Mouse (Mus musculus) limb, embryonic 15.5 days (tissue): ENCODE measurements around the gene Paqr9. TPM values are rescaled to one million over a fixed set of nuclear protein-coding genes. Genes with fewer than 3 reads are reported as not detected.

Source experiments
- ATAC-seq: fragments of 200-750 bp; cut with Nextera tagmentation; 2 replicates; pipeline ENCODE4 v1.8.0; 2017; ENCODE audit warnings: low read depth, moderate TSS enrichment; ENCODE audit not compliant: insufficient number of reproducible peaks, low FRiP score, low TSS enrichment
- H3K27ac ChIP-seq: fragments of 300-500 bp; sonication (generic); 2 replicates; pipeline ENCODE4 v1.5.1; 2015; ENCODE audit warnings: moderate library complexity, mild to moderate bottlenecking, inconsistent platforms
- H3K27me3 ChIP-seq: fragments of 300-500 bp; sonication (generic); 2 replicates; pipeline ENCODE4 v1.6.1; 2015; ENCODE audit warnings: inconsistent platforms
- H3K36me3 ChIP-seq: fragments of 300-500 bp; sonication (generic); 2 replicates; pipeline ENCODE4 v1.6.1; 2015; ENCODE audit warnings: inconsistent platforms
- H3K4me1 ChIP-seq: fragments of 300-500 bp; sonication (generic); 2 replicates; pipeline ENCODE4 v1.6.1; 2015; ENCODE audit warnings: inconsistent platforms
- H3K4me2 ChIP-seq: fragments of 300-500 bp; sonication (generic); 2 replicates; pipeline ENCODE4 v1.6.1; 2015; ENCODE audit warnings: mild to moderate bottlenecking, inconsistent platforms
- H3K4me3 ChIP-seq: fragments of 300-500 bp; sonication (generic); 2 replicates; pipeline ENCODE4 v1.5.1; 2015; ENCODE audit warnings: mild to moderate bottlenecking, inconsistent platforms
- H3K9ac ChIP-seq: fragments of 300-500 bp; sonication (generic); 2 replicates; pipeline ENCODE4 v1.6.1; 2015; ENCODE audit warnings: inconsistent platforms
- H3K9me3 ChIP-seq: fragments of 300-500 bp; sonication (generic); 2 replicates; pipeline ENCODE4 v1.6.1; 2016; ENCODE audit warnings: inconsistent platforms
- WGBS: fragments of 180-500 bp; shearing (Covaris S2); methylation state at CpG from one replicate; pipeline ENCODE4 v1.1.7; 2015; 5-methylcytosine and 5-hydroxymethylcytosine counted together
- polyA plus RNA-seq: library from polyadenylated mRNA; unstranded; fragments of >200 nt; fragmentation: Nextera tagmentation; extraction: Ambion mirVana; gene quantifications from 2 replicates; pipeline ENCODE4 v1.2.1, GENCODE M21; 2015

The Paqr9 gene
- polyA plus RNA-seq, 1 experiment from 2014 or later = 0.15 TPM

DNA sequence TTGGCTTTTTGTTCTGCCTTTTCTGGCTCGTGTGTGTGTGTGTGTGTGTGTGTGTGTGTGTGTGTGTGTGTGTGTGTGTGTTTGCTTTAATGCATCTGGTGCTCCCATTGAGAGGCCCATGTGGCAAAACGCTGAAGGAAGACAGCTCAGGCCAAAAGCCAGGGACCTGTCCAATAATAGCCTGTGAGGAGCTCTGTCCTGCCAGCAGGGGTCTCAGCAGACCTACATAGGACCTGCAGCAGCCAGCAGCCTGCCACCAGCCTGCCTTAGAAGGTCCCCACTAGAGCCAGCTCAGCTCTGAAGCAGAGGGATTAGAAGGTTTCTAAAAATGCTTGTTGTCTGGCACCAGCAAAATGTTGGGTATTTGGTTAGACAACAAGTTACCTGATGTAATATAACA is 33.5 kb upstream of the Paqr9 start:
- Histone ChIP-seq H3K9ac (no peak overlapping the region), H3K4me2 (no peak overlapping the region), H3K27ac (no peak overlapping the region), H3K36me3 (no peaks in the 10 kb centered on the region), H3K4me1 (no peaks in the 10 kb centered on the region), H3K27me3 (no peaks in the 10 kb centered on the region), H3K9me3 (no peaks in the 10 kb centered on the region), H3K4me3 (no peak overlapping the region)
- 0 out of 2 replicates have a peak, but pooled peaks have one; percentile 55 for ATAC-seq
- 20% methylated on average over 2 of the region's 2 CpGs for WGBS

DNA sequence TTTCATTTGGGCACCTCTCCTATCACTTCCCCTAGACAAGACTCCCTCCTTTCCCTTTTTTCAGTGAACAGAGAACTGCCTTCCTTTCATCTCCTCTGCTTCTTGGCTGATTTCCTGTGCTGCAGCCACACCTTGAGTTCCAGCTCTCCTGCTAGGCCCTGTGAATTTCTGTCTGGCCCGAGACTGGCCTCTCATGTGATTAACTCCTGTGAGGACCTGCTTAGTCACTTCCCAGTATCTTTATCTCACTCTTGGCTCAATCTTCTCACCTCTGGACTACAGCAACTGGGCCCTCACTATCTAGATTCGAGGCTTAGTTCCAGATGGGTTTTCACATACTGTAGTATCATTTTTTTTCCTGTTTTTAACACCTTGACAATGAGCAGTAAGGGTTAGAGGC is 31.8 kb upstream of the Paqr9 start:
- WGBS = 31% methylated on average over 2 of the region's 2 CpGs
- H3K27me3 ChIP-seq = no peaks in the 10 kb centered on the region
- H3K36me3 ChIP-seq = no peaks in the 10 kb centered on the region
- H3K9me3 ChIP-seq = no peaks in the 10 kb centered on the region
- H3K9ac ChIP-seq = no peak overlapping the region
- H3K4me2 ChIP-seq = no peak overlapping the region
- H3K4me1 ChIP-seq = no peaks in the 10 kb centered on the region
- H3K27ac ChIP-seq = no peak overlapping the region
- H3K4me3 ChIP-seq = no peak overlapping the region
- ATAC-seq = no peak

DNA sequence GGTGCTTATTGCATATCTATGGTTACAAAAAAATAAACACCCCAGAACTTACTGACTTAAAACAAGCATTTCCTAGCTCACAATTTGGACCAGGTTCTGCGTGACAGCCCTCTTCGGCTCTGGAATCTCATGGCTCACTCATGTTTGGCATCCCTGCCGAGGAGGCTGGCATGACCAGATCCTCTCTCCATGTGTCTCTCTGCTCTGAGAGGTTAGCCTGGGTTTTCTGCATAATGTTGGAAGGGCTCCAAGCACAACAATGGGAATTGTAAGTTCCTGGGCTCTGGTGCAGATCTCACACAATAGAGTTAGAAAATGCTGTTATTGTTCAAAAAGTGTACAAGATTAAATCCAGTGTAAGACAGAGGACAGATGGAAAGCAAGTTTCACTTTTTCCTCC is 28.3 kb upstream of the Paqr9 start:
- H3K9ac ChIP-seq = no peak overlapping the region
- H3K4me2 ChIP-seq = no peak overlapping the region
- H3K27me3 ChIP-seq = no peaks in the 10 kb centered on the region
- H3K36me3 ChIP-seq = no peaks in the 10 kb centered on the region
- WGBS = 68% methylated on average over 3 of the region's 3 CpGs
- H3K4me1 ChIP-seq = no peaks in the 10 kb centered on the region
- no peaks in the 10 kb centered on the region for H3K9me3 ChIP-seq
- no peak overlapping the region for H3K4me3 ChIP-seq
- ATAC-seq = no peak
- no peak overlapping the region for H3K27ac ChIP-seq

DNA sequence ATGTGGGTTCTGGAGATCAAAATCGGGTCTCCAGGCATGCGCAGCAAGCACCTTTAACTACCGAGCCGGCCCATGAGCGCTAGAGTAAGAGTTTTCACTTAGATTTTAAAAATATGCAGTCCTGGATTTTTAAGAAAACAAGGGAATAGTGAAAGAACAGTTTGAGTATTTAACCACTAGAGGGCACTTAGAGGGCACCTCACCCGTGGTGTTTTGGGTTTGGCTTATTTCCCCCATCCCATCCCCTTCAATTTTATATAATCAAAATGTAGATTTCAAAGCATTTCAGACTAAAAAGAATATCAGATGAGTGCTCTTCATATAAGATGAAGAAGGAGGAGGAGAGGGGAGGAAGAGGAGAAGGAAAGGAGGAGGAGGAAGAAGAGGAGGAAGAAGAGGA is 25.6 kb upstream of the Paqr9 start:
- Histone ChIP-seq H3K4me3 (no peak overlapping the region), H3K27ac (no peak overlapping the region), H3K4me1 (no peaks in the 10 kb centered on the region), H3K27me3 (no peaks in the 10 kb centered on the region), H3K9me3 (no peaks in the 10 kb centered on the region), H3K4me2 (no peak overlapping the region), H3K36me3 (no peaks in the 10 kb centered on the region), H3K9ac (no peak overlapping the region)
- no peak for ATAC-seq
- 35% methylated on average over 6 of the region's 6 CpGs for WGBS

DNA sequence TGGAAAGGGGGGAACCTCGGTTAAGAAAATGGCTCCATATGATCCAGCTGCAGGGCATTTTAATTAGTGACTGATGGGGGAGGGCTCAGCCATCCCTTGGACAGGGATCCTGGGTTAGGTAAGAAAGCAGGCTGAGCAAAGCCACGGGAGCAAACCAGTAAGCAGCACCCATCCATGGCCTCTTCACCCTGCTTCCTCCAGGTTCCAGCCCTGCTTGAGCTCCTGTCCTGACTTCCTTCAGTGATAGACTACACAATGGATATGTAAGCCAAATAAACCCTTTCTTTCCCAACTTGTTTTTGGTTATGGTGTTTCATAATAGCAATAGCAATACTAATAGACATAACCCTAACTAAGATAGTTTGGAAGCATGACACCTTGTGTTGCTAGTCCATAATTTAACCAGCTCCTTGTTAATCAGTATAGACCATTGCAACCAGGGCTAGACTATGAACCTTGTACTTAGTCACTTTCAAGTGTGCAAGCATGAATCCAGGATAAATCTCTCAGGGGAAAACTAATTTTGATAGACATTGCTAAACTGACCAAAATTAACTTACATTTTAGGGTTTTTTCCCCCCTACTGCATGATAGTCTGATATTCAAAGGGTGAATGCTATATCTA is 20.2 kb upstream of the Paqr9 start:
- WGBS = 53% methylated on average over 2 of the region's 2 CpGs
- H3K9me3 ChIP-seq = no peaks in the 10 kb centered on the region

DNA sequence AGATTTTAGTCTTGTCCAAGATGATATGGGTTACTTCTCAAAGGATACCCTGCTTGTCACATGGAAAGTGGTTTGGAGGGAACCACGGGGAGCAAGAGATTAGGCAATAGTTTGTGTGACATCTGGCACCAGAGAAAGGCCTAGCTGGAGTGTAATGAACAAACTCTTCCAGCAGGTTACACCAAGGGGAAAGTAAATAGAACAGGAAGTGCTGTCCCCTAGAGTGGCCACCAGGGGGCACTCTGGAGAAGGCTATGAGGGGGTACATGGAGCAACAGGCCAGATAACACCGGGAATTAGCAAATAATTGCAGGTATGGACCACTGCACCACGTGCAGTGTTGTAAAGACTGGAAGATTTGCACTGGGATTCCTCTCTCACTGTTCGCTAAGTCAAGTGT is 19.0 kb upstream of the Paqr9 start:
- no peaks in the 10 kb centered on the region for H3K27me3 ChIP-seq
- no peaks in the 10 kb centered on the region for H3K36me3 ChIP-seq
- no peaks in the 10 kb centered on the region for H3K4me1 ChIP-seq
- 63% methylated on average over 4 of the region's 4 CpGs for WGBS
- ATAC-seq = no peak
- H3K27ac ChIP-seq = no peak overlapping the region
- H3K9me3 ChIP-seq = no peaks in the 10 kb centered on the region
- H3K4me2 ChIP-seq = no peak overlapping the region
- H3K9ac ChIP-seq = no peak overlapping the region
- no peak overlapping the region for H3K4me3 ChIP-seq

More for the DNA sequence above, 20.2 kb upstream of the Paqr9 start:
- ATAC-seq = no peak
- Histone ChIP-seq H3K4me1 (no peaks in the 10 kb centered on the region), H3K27me3 (no peaks in the 10 kb centered on the region), H3K36me3 (no peaks in the 10 kb centered on the region), H3K4me3 (no peak overlapping the region), H3K4me2 (no peak overlapping the region), H3K9ac (no peak overlapping the region), H3K27ac (no peak overlapping the region)

DNA sequence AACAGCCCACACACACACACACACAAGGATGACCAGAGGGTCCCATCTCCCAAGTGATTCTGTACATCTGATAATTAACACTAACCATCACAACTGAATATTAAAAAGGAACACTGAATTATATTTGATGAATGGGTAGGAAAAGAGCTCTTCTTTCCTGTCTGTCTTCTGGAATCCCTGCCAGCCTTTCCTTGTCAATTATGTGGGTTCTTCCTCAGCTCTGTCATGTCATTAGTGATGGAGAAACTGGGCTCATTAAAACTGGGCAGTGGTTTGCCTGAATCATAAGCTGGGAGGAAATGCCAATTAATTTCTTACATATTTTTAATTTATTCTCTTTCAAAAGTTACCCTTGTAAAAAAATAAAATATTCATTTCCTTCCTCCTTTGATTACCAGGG is 18.2 kb upstream of the Paqr9 start:
- Histone ChIP-seq H3K9me3 (no peaks in the 10 kb centered on the region), H3K36me3 (no peaks in the 10 kb centered on the region), H3K9ac (no peak overlapping the region), H3K4me2 (no peak overlapping the region), H3K27ac (no peak overlapping the region), H3K4me3 (no peak overlapping the region), H3K4me1 (no peaks in the 10 kb centered on the region), H3K27me3 (no peaks in the 10 kb centered on the region)
- ATAC-seq = no peak

DNA sequence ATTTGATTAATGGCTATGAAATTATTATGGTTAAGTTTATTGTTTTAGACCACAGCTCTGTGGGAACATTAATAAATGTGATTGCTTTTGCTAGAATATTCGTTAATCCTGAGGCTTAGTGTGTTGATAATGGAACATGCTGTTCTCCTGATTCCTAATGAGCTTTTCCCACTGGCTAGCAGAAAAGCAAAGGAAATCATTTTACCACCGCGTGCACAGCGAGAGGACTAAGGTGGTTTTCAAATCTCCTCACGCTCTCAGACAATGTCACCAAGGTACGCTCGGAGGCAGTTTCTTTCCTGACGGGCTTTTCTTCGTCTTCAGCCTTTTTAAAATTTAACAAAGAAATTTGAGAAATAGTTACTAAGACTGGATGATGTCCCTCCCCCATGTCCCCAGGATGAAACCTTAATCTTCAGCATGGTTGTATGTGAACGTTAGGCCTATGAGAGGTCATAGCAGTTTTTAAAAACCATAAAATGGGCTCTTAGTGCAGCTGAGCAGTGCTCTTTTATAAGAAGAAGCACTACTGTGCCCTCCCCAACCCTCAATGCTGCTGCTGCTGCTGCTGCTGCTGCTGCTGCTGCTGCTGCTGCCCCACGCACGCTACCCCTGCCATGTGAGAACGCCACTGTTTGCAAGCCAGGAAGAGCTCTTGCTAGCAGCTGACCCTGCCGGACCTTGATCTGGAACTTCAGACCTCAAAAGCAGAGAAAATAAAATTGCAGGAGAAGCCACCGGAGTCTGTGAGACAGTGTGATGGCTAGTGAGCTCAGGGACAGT is 17.6 kb upstream of the Paqr9 start:
- H3K4me2 ChIP-seq = no peak overlapping the region
- no peaks in the 10 kb centered on the region for H3K9me3 ChIP-seq
- H3K27ac ChIP-seq = no peak overlapping the region
- 66% methylated on average over 15 of the region's 15 CpGs for WGBS
- no peak overlapping the region for H3K9ac ChIP-seq
- no peak overlapping the region for H3K4me3 ChIP-seq
- no peak for ATAC-seq
- no peaks in the 10 kb centered on the region for H3K36me3 ChIP-seq
- no peaks in the 10 kb centered on the region for H3K4me1 ChIP-seq
- H3K27me3 ChIP-seq = no peaks in the 10 kb centered on the region

DNA sequence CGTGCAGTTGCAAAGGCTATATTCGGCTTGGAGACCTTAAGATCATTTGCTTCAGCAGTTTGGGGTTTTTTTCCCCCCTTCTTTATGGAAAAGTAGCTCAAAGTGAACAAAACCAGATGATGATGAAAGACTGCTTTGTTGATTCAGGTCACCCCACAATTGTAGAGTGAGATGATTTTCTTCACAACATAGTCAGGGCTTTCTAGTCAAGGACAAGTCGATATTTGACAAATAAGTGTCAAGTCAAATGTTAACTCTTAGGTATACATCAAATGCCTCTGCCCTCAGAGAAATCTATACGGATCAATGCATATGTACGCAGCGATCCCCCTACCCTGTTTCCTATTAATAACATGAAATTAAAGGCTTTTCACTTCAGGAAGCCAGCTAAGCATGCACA is 17.0 kb upstream of the Paqr9 start:
- H3K36me3 ChIP-seq = no peaks in the 10 kb centered on the region
- no peak overlapping the region for H3K27ac ChIP-seq
- no peak overlapping the region for H3K4me3 ChIP-seq
- no peaks in the 10 kb centered on the region for H3K9me3 ChIP-seq
- H3K4me2 ChIP-seq = no peak overlapping the region
- 72% methylated on average over 6 of the region's 6 CpGs for WGBS
- ATAC-seq = no peak
- H3K9ac ChIP-seq = no peak overlapping the region
- H3K27me3 ChIP-seq = no peaks in the 10 kb centered on the region
- no peaks in the 10 kb centered on the region for H3K4me1 ChIP-seq

DNA sequence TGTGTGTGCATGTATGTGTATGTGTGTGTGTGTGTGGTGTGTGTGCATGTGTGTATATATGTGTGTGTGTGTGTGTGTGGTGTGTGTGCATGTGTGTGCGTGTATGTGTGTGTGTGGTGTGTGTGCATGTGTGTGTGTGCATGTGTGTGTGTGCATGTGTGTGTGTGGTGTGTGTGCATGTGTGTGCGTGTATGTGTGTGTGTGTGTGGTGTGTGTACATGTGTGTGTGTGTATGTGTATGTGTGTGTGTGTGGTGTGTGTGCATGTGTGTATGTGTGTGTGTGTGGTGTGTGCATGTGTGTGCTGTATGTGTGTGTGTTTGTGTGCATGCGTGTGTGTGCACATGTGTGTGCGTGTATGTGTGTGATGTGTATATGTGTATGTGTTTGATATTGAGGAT is 14.9 kb upstream of the Paqr9 start:
- no peaks in the 10 kb centered on the region; the same call in 1 of the 2 replicates for H3K27me3 ChIP-seq
- H3K4me2 ChIP-seq = no peak overlapping the region
- no peak overlapping the region for H3K4me3 ChIP-seq
- H3K9me3 ChIP-seq = no peaks in the 10 kb centered on the region
- H3K36me3 ChIP-seq = no peaks in the 10 kb centered on the region
- no peak overlapping the region for H3K27ac ChIP-seq
- H3K9ac ChIP-seq = no peak overlapping the region
- no peak for ATAC-seq
- WGBS = 93% methylated on average over 4 of the region's 4 CpGs
- H3K4me1 ChIP-seq = no peaks in the 10 kb centered on the region

DNA sequence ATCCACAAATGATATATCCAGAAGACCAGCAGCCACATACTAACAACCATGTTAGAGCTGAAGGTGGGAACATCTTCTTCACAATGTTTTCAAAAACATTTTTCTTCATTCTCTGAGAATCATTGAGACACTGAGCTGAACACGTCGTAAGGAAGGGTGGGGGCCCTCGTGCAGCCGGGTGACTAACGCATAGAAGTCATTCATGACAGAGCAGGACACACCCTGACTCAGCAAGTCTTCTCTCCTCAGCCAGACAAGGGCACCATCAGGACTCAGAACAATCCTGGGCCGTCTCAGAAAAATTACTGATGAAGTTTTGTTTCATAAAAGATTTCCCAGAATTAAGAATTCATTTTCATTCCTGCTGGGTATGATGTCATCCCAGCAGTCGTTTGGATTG is 12.8 kb upstream of the Paqr9 start:
- Histone ChIP-seq H3K9me3 (no peaks in the 10 kb centered on the region), H3K4me2 (no peak overlapping the region), H3K27me3 (no peaks in the 10 kb centered on the region; the same call in 1 of the 2 replicates), H3K4me3 (no peak overlapping the region), H3K27ac (no peak overlapping the region), H3K9ac (no peak overlapping the region), H3K4me1 (no peaks in the 10 kb centered on the region), H3K36me3 (no peaks in the 10 kb centered on the region)
- ATAC-seq = no peak
- WGBS = 52% methylated on average over 7 of the region's 7 CpGs

DNA sequence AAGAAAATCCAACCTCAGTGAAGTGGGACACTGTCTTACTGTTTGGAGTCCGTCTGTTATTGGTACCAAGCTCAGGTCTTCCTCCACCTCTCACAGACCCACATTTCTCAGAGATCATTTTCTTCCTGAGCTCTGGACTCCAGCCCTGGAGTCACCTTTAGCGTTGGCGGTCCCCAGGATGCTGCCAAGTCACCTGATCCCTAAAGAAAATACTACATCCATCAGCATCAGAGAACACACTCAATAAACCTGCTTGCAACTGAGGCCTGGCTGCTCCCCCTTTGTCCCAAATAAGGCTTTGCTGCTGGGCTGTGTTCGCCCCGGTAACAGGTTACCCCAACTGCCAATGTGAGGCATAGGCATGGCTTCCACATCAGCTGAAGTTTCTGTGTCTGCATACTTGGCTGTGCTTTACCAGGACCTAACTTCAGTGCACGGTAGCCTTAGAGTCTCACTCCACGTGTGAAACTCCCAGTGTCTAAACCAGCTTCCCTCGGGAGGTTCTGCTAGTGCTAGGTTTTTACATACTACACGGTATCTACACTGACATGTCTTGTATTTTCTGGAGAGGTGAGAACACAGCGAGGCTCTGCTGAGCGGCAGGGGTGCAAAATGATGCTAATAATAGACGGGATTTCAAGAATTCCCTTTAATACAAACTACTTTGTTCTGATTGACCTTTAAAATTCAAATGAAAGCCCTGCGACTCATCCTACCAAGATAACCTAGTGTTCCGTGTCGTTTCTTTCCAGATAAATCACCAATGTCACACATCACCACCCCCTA is 9.6 kb upstream of the Paqr9 start:
- H3K9me3 ChIP-seq = no peaks in the 10 kb centered on the region
- no peak overlapping the region for H3K27ac ChIP-seq
- H3K27me3 ChIP-seq = no peaks in the 10 kb centered on the region; the same call in 1 of the 2 replicates
- no peak for ATAC-seq
- WGBS = 69% methylated on average over 15 of the region's 15 CpGs
- H3K4me3 ChIP-seq = no peak overlapping the region
- no peak overlapping the region for H3K4me2 ChIP-seq
- H3K36me3 ChIP-seq = no peaks in the 10 kb centered on the region
- no peak overlapping the region for H3K9ac ChIP-seq
- no peaks in the 10 kb centered on the region for H3K4me1 ChIP-seq
